Mouse (Mus musculus) adrenal gland, adult 8-10 months (tissue): ENCODE measurements at regions not wholly inside any gene's neighbourhood (a gene's known extent, or its start where the extent isn't known, plus 50 kb on each side); places are given as distances from the start of the nearest gene placed in this dataset.
A peak's percentile ranks its signal among the peaks of the same experiment; 100 is the strongest.

Source experiments
- DNase-seq: peaks from one replicate; pipeline ENCODE4 v3.0.0; 2022

- DNase-seq, result no peak
Measured at GRCm38 (mm10) chr6:82860485-82860884, 79.1 kb downstream of the Sema4f start.

GRCm38 (mm10) chr6:82856218-82856617 lies 82.0 kb upstream of the Hk2 start:
- DNase-seq, result no peak

GRCm38 (mm10) chr6:82855401-82855800 lies 81.1 kb upstream of the Hk2 start:
- no peak for DNase-seq

- no peak for DNase-seq
Measured at GRCm38 (mm10) chr6:82854780-82855179, 80.5 kb upstream of the Hk2 start.

DNA sequence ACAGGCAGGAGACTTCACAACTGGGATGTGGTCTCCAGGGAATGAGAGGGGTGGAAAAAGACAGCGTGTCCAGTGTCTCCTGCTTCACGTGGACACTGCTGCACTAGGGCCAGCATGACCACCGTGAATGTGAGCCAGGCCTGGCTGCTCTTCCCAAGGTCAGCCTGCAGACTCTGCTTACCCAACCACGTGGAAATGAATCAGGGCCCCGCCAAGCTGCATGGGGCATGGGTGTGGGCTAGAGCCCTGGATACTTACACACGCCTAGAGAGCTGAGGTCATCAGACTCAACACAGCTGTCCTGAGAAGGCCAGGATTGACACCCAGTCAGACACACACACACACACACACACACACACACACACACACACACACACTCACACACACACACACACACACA lies 80.1 kb upstream of the Hk2 start:
- peak; percentile 90 for DNase-seq

GRCm38 (mm10) chr6:82853076-82853475 lies 78.8 kb upstream of the Hk2 start:
- DNase-seq, result no peak

- DNase-seq, result no peak
Measured at GRCm38 (mm10) chr6:82850556-82850955, 76.3 kb upstream of the Hk2 start.

DNA sequence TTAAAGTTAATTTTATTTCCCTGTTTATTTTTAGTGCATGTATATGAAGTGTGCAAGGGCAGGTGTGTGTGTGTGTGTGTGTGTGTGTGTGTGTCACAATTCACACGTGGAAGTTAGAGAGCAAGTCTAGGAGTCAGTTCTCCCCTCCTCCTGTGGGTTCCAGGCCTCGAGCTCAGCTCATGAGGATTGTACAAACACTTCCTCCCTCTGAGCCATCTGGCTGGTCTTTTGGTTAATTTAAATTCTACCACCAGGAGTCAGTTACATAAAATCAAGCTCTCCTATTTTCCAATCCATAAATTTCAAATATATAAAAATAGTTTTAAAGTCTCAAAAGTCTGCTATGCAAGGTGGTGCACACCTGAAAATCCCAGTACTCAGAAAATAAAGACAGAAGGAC lies 73.3 kb upstream of the Hk2 start:
- no peak for DNase-seq

GRCm38 (mm10) chr6:82846587-82847150 lies 72.4 kb upstream of the Hk2 start:
- DNase-seq, result no peak

DNA sequence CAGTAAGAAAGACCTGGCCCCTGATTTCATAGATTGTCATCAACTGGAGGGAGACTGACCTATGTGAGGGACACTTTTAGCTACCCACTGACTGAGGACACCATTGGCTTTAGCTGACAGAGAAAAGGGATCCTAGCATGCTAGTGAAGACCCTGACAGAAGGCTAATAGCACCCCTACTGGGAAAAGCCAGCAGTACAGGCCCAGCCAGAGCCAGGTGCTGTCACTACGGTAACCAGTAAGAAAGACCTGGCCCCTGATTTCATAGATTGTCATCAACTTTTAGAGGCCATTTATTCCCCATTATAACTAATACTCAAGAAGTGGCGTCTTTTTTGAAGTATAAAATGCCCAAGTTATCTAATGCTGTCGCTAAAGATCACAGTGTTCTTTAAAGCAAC lies 70.2 kb upstream of the Hk2 start:
- no peak for DNase-seq

- DNase-seq, result no peak
Measured at GRCm38 (mm10) chr6:82843881-82844280, 69.6 kb upstream of the Hk2 start.

- DNase-seq, result no peak
Measured at GRCm38 (mm10) chr6:82837246-82837645, 63.0 kb upstream of the Hk2 start.

DNA sequence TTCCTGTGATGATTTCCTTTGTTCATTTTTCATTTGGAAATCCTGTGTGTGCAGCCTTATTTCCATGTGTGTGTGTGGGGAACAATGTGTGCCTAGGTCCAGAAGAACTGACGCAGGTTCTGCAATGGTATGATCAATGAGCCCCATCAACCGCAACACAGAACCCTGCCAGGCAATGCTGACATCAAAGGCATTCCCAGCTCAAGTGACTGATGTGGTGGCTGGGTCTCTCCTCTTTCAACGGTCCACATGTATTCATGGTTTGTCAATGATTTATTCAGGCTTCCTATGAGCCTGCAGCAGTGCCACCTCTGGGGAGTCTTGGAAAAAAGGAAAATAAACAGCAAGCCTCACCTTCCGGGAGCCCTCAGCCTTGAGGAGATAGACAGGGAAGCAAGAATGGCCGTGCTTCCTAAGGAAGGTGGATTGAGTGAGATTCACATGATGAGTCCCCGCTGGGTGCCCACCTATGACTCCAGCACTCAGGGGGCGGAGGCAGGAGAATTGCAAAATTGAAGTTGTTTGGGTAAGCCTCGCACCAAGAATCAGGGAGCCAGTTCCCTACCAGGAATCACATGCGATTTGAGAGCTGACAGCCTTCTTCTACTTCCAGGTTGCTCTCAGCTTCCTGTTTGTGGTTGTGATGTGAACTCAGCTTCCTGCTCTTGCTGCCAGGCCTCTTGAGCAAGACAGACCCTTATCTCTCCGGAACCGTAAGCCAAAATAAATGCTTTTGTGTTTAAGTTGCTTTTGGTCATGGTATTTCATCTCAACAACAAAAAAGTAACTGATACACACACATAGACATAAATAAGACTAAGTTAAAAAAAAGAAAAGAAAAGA lies 61.2 kb upstream of the Hk2 start:
- DNase-seq, result no peak

DNA sequence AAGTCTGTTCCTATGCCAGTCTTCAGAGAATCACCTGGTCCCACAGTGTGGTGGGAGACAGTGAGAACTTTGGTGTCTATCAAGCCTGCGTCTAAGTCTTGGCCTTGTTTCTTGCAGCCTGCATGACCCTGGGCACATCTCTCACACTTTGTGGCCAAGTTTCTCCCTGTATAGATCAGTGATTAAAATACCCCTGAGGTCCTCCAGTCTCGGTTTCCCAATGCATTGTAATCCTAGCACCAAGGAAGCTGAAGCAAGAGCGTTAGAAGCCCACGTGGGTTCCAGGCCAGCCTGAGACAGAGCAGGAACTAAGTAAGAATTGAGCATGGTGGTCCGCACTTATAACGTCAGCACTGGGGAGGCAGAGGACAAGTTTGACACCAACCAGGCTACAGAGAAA lies 59.6 kb upstream of the Hk2 start:
- DNase-seq, result no peak

- no peak for DNase-seq
Measured at GRCm38 (mm10) chr6:82831211-82831610, 57.0 kb upstream of the Hk2 start.

DNA sequence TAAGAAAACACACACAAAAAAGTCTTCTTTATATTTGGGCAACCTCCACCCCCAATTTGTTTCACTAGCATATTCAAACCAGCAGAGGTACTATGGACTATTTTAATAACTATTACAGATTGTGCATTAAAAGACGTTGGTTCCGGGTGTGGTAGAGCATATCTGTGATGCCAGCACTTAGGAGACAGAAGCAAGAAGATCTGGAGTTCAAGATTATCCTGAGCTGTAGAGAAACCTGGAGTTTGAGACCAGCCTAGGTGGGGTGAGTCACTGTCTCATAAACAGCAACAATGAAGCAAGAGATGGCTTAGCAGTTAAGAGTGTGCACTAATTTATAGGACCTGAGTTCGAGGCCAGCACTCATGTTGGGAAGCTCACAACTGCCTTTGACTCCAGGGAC lies 50.4 kb upstream of the Hk2 start:
- DNase-seq, result no peak

GRCm38 (mm10) chr6:82824240-82824639 lies 50.0 kb upstream of the Hk2 start:
- no peak for DNase-seq
